Mouse (Mus musculus) cerebellum, postnatal 4 days (tissue): ENCODE measurements around the gene 2310007B03Rik.
"Not testable (repeated sequence)": the region's sequence is repeated elsewhere in the genome, so short reads cannot be mapped to it uniquely, and the experiment has no call there.

Source experiments
- DNase-seq, 2 experiments: peaks; one replicate each; pipeline ENCODE4 v3.0.0; 2022; ENCODE audit warnings: low spot score in 2 of 2, mixed read lengths in 1 of 2

2310007B03Rik gene

GRCm38 (mm10) chr1:93160501-93161133 is at the start of gene 2310007B03Rik:
Gene 2310007B03Rik (minus strand): TSS chr1:93160948.
- no peak for DNase-seq

- peak; percentile 58 to 79 for DNase-seq
Measured at GRCm38 (mm10) chr1:93210213-93210641, 49.5 kb upstream of the 2310007B03Rik start.

GRCm38 (mm10) chr1:93207536-93208064 is 46.9 kb upstream of the 2310007B03Rik start:
- no peak for DNase-seq

- no peak for DNase-seq
Measured at GRCm38 (mm10) chr1:93206277-93206970, 45.7 kb upstream of the 2310007B03Rik start.

GRCm38 (mm10) chr1:93197916-93198315 is 37.2 kb upstream of the 2310007B03Rik start:
- no peak for DNase-seq

GRCm38 (mm10) chr1:93197454-93197853 is 36.7 kb upstream of the 2310007B03Rik start:
- not testable (repeated sequence) for DNase-seq

GRCm38 (mm10) chr1:93194961-93195360 is 34.2 kb upstream of the 2310007B03Rik start:
- DNase-seq = no peak

GRCm38 (mm10) chr1:93190726-93191305 is 30.1 kb upstream of the 2310007B03Rik start:
- peak in 1 of 2 experiments; percentile 49 for DNase-seq

GRCm38 (mm10) chr1:93184071-93184828 is 23.5 kb upstream of the 2310007B03Rik start:
- DNase-seq = peak in 1 of 2 experiments; percentile 57

GRCm38 (mm10) chr1:93182281-93182680 is 21.5 kb upstream of the 2310007B03Rik start:
- no peak for DNase-seq

- DNase-seq = peak in 1 of 2 experiments; percentile 52
Measured at GRCm38 (mm10) chr1:93176525-93177332, 16.0 kb upstream of the 2310007B03Rik start.

GRCm38 (mm10) chr1:93175849-93176248 is 15.1 kb upstream of the 2310007B03Rik start:
- DNase-seq = no peak

GRCm38 (mm10) chr1:93174399-93174798 is 13.7 kb upstream of the 2310007B03Rik start:
- DNase-seq = peak; percentile 72 to 89

GRCm38 (mm10) chr1:93173665-93174064 is 12.9 kb upstream of the 2310007B03Rik start:
- no peak for DNase-seq

GRCm38 (mm10) chr1:93168295-93168775 is 7.6 kb upstream of the 2310007B03Rik start, which contains the start of gene Crocc2:
Gene Crocc2 (plus strand): TSS chr1:93168725.
- DNase-seq = no peak

GRCm38 (mm10) chr1:93166346-93167079 is 5.8 kb upstream of the 2310007B03Rik start:
- DNase-seq = no peak

GRCm38 (mm10) chr1:93165447-93165846 is 4.7 kb upstream of the 2310007B03Rik start:
- DNase-seq = no peak

- no peak for DNase-seq
Measured at GRCm38 (mm10) chr1:93162588-93162987, 1.8 kb upstream of the 2310007B03Rik start.

GRCm38 (mm10) chr1:93161921-93162320 is 1.2 kb upstream of the 2310007B03Rik start:
- no peak for DNase-seq

GRCm38 (mm10) chr1:93161350-93161749 is 602 bp upstream of the 2310007B03Rik start:
- no peak for DNase-seq
